Mouse (Mus musculus): ENCODE measurements around the gene Mrps18a. TPM values are rescaled to one million over a fixed set of nuclear protein-coding genes. Genes with fewer than 3 reads are reported as not detected.

The Mrps18a gene
- polyA plus RNA-seq, 1 experiment from 2014 or later = 128 TPM

- ATAC-seq (ENCODE audit: insufficient read depth, low FRiP score, low read depth) = no peak
- H3K36me3 ChIP-seq = no peaks in the 10 kb centered on the region
- H3K9ac ChIP-seq = no peak overlapping the region
- no peak overlapping the region for H3K4me3 ChIP-seq (replicated peaks)
- WGBS = 92% methylated on average over 8 of the region's 8 CpGs
- peaks cover 17% of the 10 kb centered on the region for H3K4me1 ChIP-seq
- no peak overlapping the region for H3K4me2 ChIP-seq
- H3K27ac ChIP-seq = no peak overlapping the region
- H3K9me3 ChIP-seq = no peaks in the 10 kb centered on the region
- no peaks in the 10 kb centered on the region for H3K27me3 ChIP-seq (replicated peaks)
Measured at GRCm38 (mm10) chr17:46157131-46157530, 46.3 kb downstream of the Mrps18a start.

GRCm38 (mm10) chr17:46159236-46159635, 48.5 kb downstream of the Mrps18a start:
- peaks cover 5% of the 10 kb centered on the region for H3K36me3 ChIP-seq
- H3K4me1 ChIP-seq = peaks cover 21% of the 10 kb centered on the region
- 58% methylated on average over 2 of the region's 2 CpGs for WGBS
- no peaks in the 10 kb centered on the region for H3K9me3 ChIP-seq
- no peaks in the 10 kb centered on the region for H3K27me3 ChIP-seq (replicated peaks)
- H3K27ac ChIP-seq = peak overlapping the region; percentile 93
- no peak; the same call in 1 of the 2 replicates for ATAC-seq (ENCODE audit: insufficient read depth, low FRiP score, low read depth)
- peak overlapping the region; percentile 86; the same call in 1 of the 2 replicates for H3K4me2 ChIP-seq
- H3K9ac ChIP-seq = no peak overlapping the region
- peak overlapping the region; percentile 75 for H3K4me3 ChIP-seq (replicated peaks)

GRCm38 (mm10) chr17:46160090-46160662, 49.4 kb downstream of the Mrps18a start:
- Histone ChIP-seq H3K27me3 (replicated peaks) (no peaks in the 10 kb centered on the region), H3K36me3 (peaks cover 12% of the 10 kb centered on the region), H3K4me1 (peaks cover 21% of the 10 kb centered on the region), H3K9me3 (no peaks in the 10 kb centered on the region), H3K4me3 (replicated peaks) (peak overlapping the region; percentile 75), H3K4me2 (peak overlapping the region; percentile 86), H3K9ac (peak overlapping the region; percentile 38), H3K27ac (peak overlapping the region; percentile 93)
- under 1% methylated on average over 16 of the region's 16 CpGs for WGBS
- peak; percentile 68 for ATAC-seq (ENCODE audit: insufficient read depth, low FRiP score, low read depth)

- peak; percentile 91 for ATAC-seq (ENCODE audit: insufficient read depth, low FRiP score, low read depth)
- Histone ChIP-seq H3K27me3 (replicated peaks) (no peaks in the 10 kb centered on the region), H3K4me3 (replicated peaks) (peak within 1 kb of the TSS; percentile 75), H3K36me3 (peaks cover 18% of the 10 kb centered on the region), H3K4me2 (peak within 1 kb of the TSS; percentile 86), H3K27ac (peak within 1 kb of the TSS; percentile 93), H3K4me1 (peaks cover 21% of the 10 kb centered on the region), H3K9me3 (no peaks in the 10 kb centered on the region), H3K9ac (peak within 1 kb of the TSS; percentile 73)
- WGBS = 0% methylated on average over 23 of the region's 23 CpGs
Measured at GRCm38 (mm10) chr17:46160686-46161085, 49.9 kb downstream of the Mrps18a start, which contains the start of gene Gtpbp2. Gtpbp2 (plus strand) TSS chr17:46161032.

- Histone ChIP-seq H3K4me2 (peak overlapping the region; percentile 86), H3K4me3 (replicated peaks) (peak overlapping the region; percentile 75), H3K27me3 (replicated peaks) (no peaks in the 10 kb centered on the region), H3K27ac (peak overlapping the region; percentile 86), H3K9ac (peak overlapping the region; percentile 73), H3K36me3 (peaks cover 23% of the 10 kb centered on the region), H3K9me3 (no peaks in the 10 kb centered on the region), H3K4me1 (peaks cover 21% of the 10 kb centered on the region)
- no peak for ATAC-seq (ENCODE audit: insufficient read depth, low FRiP score, low read depth)
- 0% methylated on average over 19 of the region's 19 CpGs for WGBS
Measured at GRCm38 (mm10) chr17:46161179-46161578, 50.4 kb downstream of the Mrps18a start.

- Histone ChIP-seq H3K27me3 (replicated peaks) (no peaks in the 10 kb centered on the region), H3K4me2 (peak overlapping the region; percentile 86), H3K27ac (peak overlapping the region; percentile 86), H3K4me3 (replicated peaks) (peak overlapping the region; percentile 75), H3K4me1 (peaks cover 21% of the 10 kb centered on the region), H3K36me3 (peaks cover 28% of the 10 kb centered on the region), H3K9ac (peak overlapping the region; percentile 73), H3K9me3 (no peaks in the 10 kb centered on the region)
- no peak for ATAC-seq (ENCODE audit: insufficient read depth, low FRiP score, low read depth)
- WGBS = 46% methylated on average over 9 of the region's 9 CpGs
Measured at GRCm38 (mm10) chr17:46161710-46162109, 50.9 kb downstream of the Mrps18a start.

- peaks cover 36% of the 10 kb centered on the region for H3K36me3 ChIP-seq
- peak overlapping the region; percentile 41; the same call in 1 of the 2 replicates for H3K27ac ChIP-seq
- no peaks in the 10 kb centered on the region for H3K27me3 ChIP-seq (replicated peaks)
- peak overlapping the region; percentile 86 for H3K4me2 ChIP-seq
- H3K4me3 ChIP-seq (replicated peaks) = no peak overlapping the region
- H3K9me3 ChIP-seq = no peaks in the 10 kb centered on the region
- H3K9ac ChIP-seq = no peak overlapping the region
- H3K4me1 ChIP-seq = peaks cover 21% of the 10 kb centered on the region
- WGBS = 79% methylated on average over 7 of the region's 7 CpGs
- no peak for ATAC-seq (ENCODE audit: insufficient read depth, low FRiP score, low read depth)
Measured at GRCm38 (mm10) chr17:46162551-46162950, 51.8 kb downstream of the Mrps18a start.

GRCm38 (mm10) chr17:46162951-46163421, 52.2 kb downstream of the Mrps18a start:
- no peak for ATAC-seq (ENCODE audit: insufficient read depth, low FRiP score, low read depth)
- H3K4me1 ChIP-seq = peaks cover 21% of the 10 kb centered on the region
- H3K36me3 ChIP-seq = peaks cover 41% of the 10 kb centered on the region
- no peaks in the 10 kb centered on the region for H3K27me3 ChIP-seq (replicated peaks)
- H3K4me3 ChIP-seq (replicated peaks) = 0 out of 2 replicates have a peak overlapping the region, but pooled peaks have one; percentile 8
- no peaks in the 10 kb centered on the region for H3K9me3 ChIP-seq
- whole genome bisulfite sequencing = 58% methylated on average over 9 of the region's 9 CpGs
- peak overlapping the region; percentile 41; the same call in 1 of the 2 replicates for H3K27ac ChIP-seq
- H3K9ac ChIP-seq = no peak overlapping the region
- H3K4me2 ChIP-seq = peak overlapping the region; percentile 86

- no peak overlapping the region for H3K27ac ChIP-seq
- 93% methylated on average over 8 of the region's 8 CpGs for WGBS
- H3K36me3 ChIP-seq = peaks cover 51% of the 10 kb centered on the region
Measured at GRCm38 (mm10) chr17:46164301-46164700, 53.5 kb downstream of the Mrps18a start.

GRCm38 (mm10) chr17:46164791-46165190, 54.0 kb downstream of the Mrps18a start:
- no peak for ATAC-seq (ENCODE audit: insufficient read depth, low FRiP score, low read depth)
- no peaks in the 10 kb centered on the region for H3K27me3 ChIP-seq (replicated peaks)
- H3K4me3 ChIP-seq (replicated peaks) = no peak overlapping the region
- peaks cover 17% of the 10 kb centered on the region for H3K4me1 ChIP-seq
- H3K27ac ChIP-seq = no peak overlapping the region
- WGBS = 91% methylated on average over 10 of the region's 10 CpGs
- no peak overlapping the region for H3K4me2 ChIP-seq
- H3K36me3 ChIP-seq = peaks cover 53% of the 10 kb centered on the region
- H3K9me3 ChIP-seq = no peaks in the 10 kb centered on the region
- no peak overlapping the region for H3K9ac ChIP-seq

More at GRCm38 (mm10) chr17:46164301-46164700, 53.5 kb downstream of the Mrps18a start:
- H3K27me3 ChIP-seq (replicated peaks) = no peaks in the 10 kb centered on the region
- ATAC-seq (ENCODE audit: insufficient read depth, low FRiP score, low read depth) = no peak
- H3K4me3 ChIP-seq (replicated peaks) = no peak overlapping the region
- H3K4me2 ChIP-seq = no peak overlapping the region
- peaks cover 19% of the 10 kb centered on the region for H3K4me1 ChIP-seq
- H3K9ac ChIP-seq = no peak overlapping the region
- H3K9me3 ChIP-seq = no peaks in the 10 kb centered on the region

GRCm38 (mm10) chr17:46165460-46165859, 54.7 kb downstream of the Mrps18a start:
- H3K27ac ChIP-seq = no peak overlapping the region

GRCm38 (mm10) chr17:46166270-46166669, 55.5 kb downstream of the Mrps18a start:
- no peak for ATAC-seq (ENCODE audit: insufficient read depth, low FRiP score, low read depth)
- Histone ChIP-seq H3K4me1 (peaks cover 17% of the 10 kb centered on the region), H3K4me3 (replicated peaks) (no peak overlapping the region), H3K9ac (no peak overlapping the region), H3K27ac (no peak overlapping the region), H3K36me3 (peaks cover 60% of the 10 kb centered on the region), H3K27me3 (replicated peaks) (no peaks in the 10 kb centered on the region), H3K9me3 (no peaks in the 10 kb centered on the region), H3K4me2 (no peak overlapping the region)
- 78% methylated on average over 5 of the region's 5 CpGs for WGBS

More at GRCm38 (mm10) chr17:46165460-46165859, 54.7 kb downstream of the Mrps18a start:
- no peak overlapping the region for H3K4me2 ChIP-seq
- no peaks in the 10 kb centered on the region for H3K9me3 ChIP-seq
- H3K4me1 ChIP-seq = peaks cover 17% of the 10 kb centered on the region
- H3K9ac ChIP-seq = no peak overlapping the region
- peaks cover 54% of the 10 kb centered on the region for H3K36me3 ChIP-seq
- WGBS = 90% methylated on average over 12 of the region's 12 CpGs
- no peak overlapping the region for H3K4me3 ChIP-seq (replicated peaks)
- ATAC-seq (ENCODE audit: insufficient read depth, low FRiP score, low read depth) = no peak
- H3K27me3 ChIP-seq (replicated peaks) = no peaks in the 10 kb centered on the region

Data from stomach, embryonic 15.5 days (tissue).